Mouse (Mus musculus): ENCODE results near the gene Scgb3a1.

GRCm38 (mm10) chr11:49696472-49696871 lies 33.1 kb downstream of the Scgb3a1 start:
- no peak for TF ChIP-seq CTCF (IDR thresholded peaks at IDR 0.05; ENCODE audit: low read depth)
- no peak for TF ChIP-seq EP300 (optimal IDR thresholded peaks at IDR 0.05)

Data from stomach, postnatal 0 days (tissue).